Mouse (Mus musculus): ENCODE data around the gene Arfip1. TPM values are rescaled to one million over a fixed set of nuclear protein-coding genes. Genes with fewer than 3 reads are reported as not detected.
"Not testable (repeated sequence)": the region's sequence is repeated elsewhere in the genome, so short reads cannot be mapped to it uniquely, and the experiment has no call there.

The Arfip1 gene
- polyA plus RNA-seq, 1 experiment from 2014 or later = 38.5 TPM

DNA sequence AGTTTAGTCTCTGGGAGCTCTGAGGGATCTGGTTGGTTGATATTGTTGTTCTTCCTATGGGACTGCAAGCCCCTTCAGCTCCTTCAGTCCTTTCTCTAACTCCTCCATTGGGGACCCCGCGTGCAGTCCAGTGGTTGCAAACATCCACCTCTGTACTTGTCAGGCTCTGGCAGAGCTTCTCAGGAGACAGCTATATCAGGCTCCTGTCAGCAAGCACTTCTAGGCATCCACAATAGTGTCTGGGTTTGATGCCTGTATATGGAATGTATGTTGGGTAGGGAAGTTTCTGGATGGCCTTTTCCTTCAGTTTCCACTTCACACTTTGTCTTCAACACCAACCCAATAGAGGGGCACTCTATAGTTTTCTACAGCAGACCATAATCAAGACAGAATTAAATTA lies 19.5 kb downstream of the Arfip1 start:
- H3K9ac ChIP-seq (ENCODE audit: low read length); H3K4me1 ChIP-seq (ENCODE audit: control insufficient read depth, insufficient read depth, low read length); DNase-seq (ENCODE audit: low spot score); H3K9me3 ChIP-seq (ENCODE audit: control insufficient read depth, low read length); ATAC-seq (ENCODE audit: insufficient number of reproducible peaks, low FRiP score, low TSS enrichment, low read depth); H3K4me2 ChIP-seq (ENCODE audit: low read depth, severe bottlenecking); H3K27ac ChIP-seq (replicated peaks; ENCODE audit: low read depth, low read length); H3K36me3 ChIP-seq (ENCODE audit: control insufficient read depth, insufficient read depth, low read length); H3K4me3 ChIP-seq (ENCODE audit: low read depth, low read length); H3K27me3 ChIP-seq (ENCODE audit: control insufficient read depth, insufficient read depth, low read length): not testable (repeated sequence)
- WGBS = 92% methylated on average over 2 of the region's 2 CpGs

DNA sequence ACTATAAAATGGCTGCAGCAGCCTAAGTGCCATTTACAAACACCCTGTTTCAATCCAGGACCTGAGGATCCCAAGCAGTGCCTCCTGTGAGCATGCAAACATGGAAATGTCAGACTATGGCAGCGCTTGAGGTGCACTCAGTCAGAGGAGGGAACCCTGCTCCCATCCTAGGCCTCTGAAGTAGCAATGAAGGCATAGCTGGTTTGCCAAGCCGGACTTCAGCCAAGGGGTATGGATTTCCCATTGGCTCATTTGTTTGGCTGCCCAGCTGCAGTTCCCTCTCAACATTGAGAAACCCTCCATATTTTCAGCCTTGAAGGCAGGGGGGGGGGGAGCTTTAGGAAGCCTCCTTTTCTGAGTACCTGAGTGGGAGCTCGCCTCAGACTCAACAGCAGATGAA lies 24.1 kb downstream of the Arfip1 start:
- Histone ChIP-seq H3K9me3 (ENCODE audit: control insufficient read depth, low read length) (no peaks in the 10 kb centered on the region), H3K4me1 (ENCODE audit: control insufficient read depth, insufficient read depth, low read length) (no peaks in the 10 kb centered on the region), H3K36me3 (ENCODE audit: control insufficient read depth, insufficient read depth, low read length) (no peaks in the 10 kb centered on the region), H3K9ac (ENCODE audit: low read length) (no peak overlapping the region), H3K27me3 (ENCODE audit: control insufficient read depth, insufficient read depth, low read length) (no peaks in the 10 kb centered on the region), H3K4me2 (ENCODE audit: low read depth, severe bottlenecking) (no peak overlapping the region), H3K4me3 (ENCODE audit: low read depth, low read length) (no peak overlapping the region), H3K27ac (replicated peaks; ENCODE audit: low read depth, low read length) (no peak overlapping the region)
- no peak for ATAC-seq (ENCODE audit: insufficient number of reproducible peaks, low FRiP score, low TSS enrichment, low read depth)
- 94% methylated on average over 3 of the region's 3 CpGs for WGBS
- DNase-seq (ENCODE audit: low spot score) = no peak

DNA sequence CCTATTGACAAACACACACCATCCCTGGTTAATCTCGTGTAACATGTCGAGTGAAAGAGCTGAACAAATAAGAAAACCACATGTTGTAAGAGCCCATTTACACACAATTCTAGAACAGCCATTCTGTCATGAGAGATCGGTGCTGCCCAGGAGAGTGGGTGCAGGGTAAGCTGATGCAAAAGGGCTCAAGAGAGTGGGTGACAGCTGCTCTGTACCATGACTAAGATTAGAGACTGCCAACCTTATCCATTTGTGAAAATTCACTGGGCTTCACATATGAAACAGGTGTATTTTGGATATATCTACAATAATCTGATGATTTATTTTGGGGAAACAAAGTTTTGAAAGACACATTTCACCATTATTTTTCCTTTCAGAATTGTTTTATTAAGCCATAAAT lies 26.6 kb downstream of the Arfip1 start:
- Histone ChIP-seq H3K9ac (ENCODE audit: low read length) (no peak overlapping the region), H3K27ac (replicated peaks; ENCODE audit: low read depth, low read length) (no peak overlapping the region), H3K9me3 (ENCODE audit: control insufficient read depth, low read length) (no peaks in the 10 kb centered on the region), H3K36me3 (ENCODE audit: control insufficient read depth, insufficient read depth, low read length) (no peaks in the 10 kb centered on the region), H3K4me1 (ENCODE audit: control insufficient read depth, insufficient read depth, low read length) (no peaks in the 10 kb centered on the region), H3K27me3 (ENCODE audit: control insufficient read depth, insufficient read depth, low read length) (no peaks in the 10 kb centered on the region), H3K4me2 (ENCODE audit: low read depth, severe bottlenecking) (no peak overlapping the region), H3K4me3 (ENCODE audit: low read depth, low read length) (no peak overlapping the region)
- DNase-seq (ENCODE audit: low spot score) (no peak), ATAC-seq (ENCODE audit: insufficient number of reproducible peaks, low FRiP score, low TSS enrichment, low read depth) (no peak)
- 87% methylated on average over 3 of the region's 3 CpGs for WGBS

DNA sequence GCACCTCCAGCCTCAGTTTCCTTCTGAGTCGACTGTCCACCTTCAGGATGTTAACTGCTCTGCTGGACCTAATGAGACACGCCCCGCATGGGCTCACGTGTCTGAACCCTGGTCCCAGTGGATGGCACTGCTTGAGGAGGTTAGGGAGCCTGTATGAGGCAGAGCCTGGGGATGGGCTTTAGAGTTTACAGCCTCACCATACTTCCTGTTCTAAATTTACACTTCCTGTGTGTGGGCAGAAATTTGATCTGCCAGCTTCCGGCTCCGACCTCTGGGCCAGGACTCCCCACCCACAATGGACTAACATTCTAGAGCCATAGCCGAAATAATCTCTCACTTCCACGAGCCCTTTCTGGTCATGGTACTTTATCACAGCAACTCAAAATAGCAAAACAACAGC lies 35.2 kb downstream of the Arfip1 start:
- no peak overlapping the region for H3K27ac ChIP-seq (replicated peaks; ENCODE audit: low read depth, low read length)
- no peak for DNase-seq (ENCODE audit: low spot score)
- no peak for ATAC-seq (ENCODE audit: insufficient number of reproducible peaks, low FRiP score, low TSS enrichment, low read depth)
- H3K4me1 ChIP-seq (ENCODE audit: control insufficient read depth, insufficient read depth, low read length) = no peaks in the 10 kb centered on the region
- H3K4me3 ChIP-seq (ENCODE audit: low read depth, low read length) = no peak overlapping the region
- no peaks in the 10 kb centered on the region for H3K36me3 ChIP-seq (ENCODE audit: control insufficient read depth, insufficient read depth, low read length)
- H3K9ac ChIP-seq (ENCODE audit: low read length) = no peak overlapping the region
- no peak overlapping the region for H3K4me2 ChIP-seq (ENCODE audit: low read depth, severe bottlenecking)
- WGBS = 62% methylated on average over 8 of the region's 8 CpGs
- H3K27me3 ChIP-seq (ENCODE audit: control insufficient read depth, insufficient read depth, low read length) = no peaks in the 10 kb centered on the region
- H3K9me3 ChIP-seq (ENCODE audit: control insufficient read depth, low read length) = no peaks in the 10 kb centered on the region

DNA sequence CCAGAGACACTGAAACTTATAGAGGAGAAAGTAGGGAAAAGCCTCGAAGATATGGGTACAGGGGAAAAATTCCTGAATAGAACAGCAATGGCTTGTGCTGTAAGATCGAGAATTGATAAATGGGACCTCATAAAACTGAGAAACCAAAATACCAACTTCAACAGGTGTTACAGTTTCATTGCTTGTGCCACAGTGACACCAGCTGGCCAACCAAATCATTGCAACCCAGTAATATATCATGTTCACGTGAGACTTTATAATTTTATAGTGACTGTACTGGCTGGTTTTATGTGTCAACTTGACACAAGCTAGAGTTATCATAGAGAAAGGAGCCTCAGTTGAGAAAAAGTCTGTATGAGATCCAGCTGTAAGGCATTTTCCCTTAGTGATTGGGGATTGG lies 40.0 kb downstream of the Arfip1 start:
- H3K27ac ChIP-seq (replicated peaks; ENCODE audit: low read depth, low read length); H3K4me1 ChIP-seq (ENCODE audit: control insufficient read depth, insufficient read depth, low read length); H3K36me3 ChIP-seq (ENCODE audit: control insufficient read depth, insufficient read depth, low read length); H3K4me2 ChIP-seq (ENCODE audit: low read depth, severe bottlenecking); H3K9me3 ChIP-seq (ENCODE audit: control insufficient read depth, low read length); H3K4me3 ChIP-seq (ENCODE audit: low read depth, low read length); ATAC-seq (ENCODE audit: insufficient number of reproducible peaks, low FRiP score, low TSS enrichment, low read depth); H3K9ac ChIP-seq (ENCODE audit: low read length); H3K27me3 ChIP-seq (ENCODE audit: control insufficient read depth, insufficient read depth, low read length): not testable (repeated sequence)
- 17% methylated on average over 3 of the region's 3 CpGs for WGBS
- DNase-seq (ENCODE audit: low spot score) = peak; percentile 74

DNA sequence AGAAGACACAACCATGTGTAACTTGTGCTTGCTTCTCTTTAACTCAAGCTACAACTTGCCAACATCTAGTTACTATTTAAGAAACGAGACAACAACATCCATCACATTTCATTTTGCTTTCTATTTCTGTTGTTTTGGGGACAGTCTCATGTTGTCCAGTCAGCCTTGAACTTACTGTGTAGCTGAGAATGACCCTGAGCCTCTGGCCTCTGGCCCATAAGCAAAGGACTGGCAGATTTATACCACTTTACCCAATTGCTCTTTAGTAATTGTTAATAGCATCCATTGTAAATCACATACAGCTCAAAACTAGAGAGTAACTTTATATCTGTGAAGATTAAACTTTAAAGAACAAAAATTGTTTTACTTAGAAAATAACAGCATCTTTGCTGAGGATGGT lies 40.5 kb downstream of the Arfip1 start:
- no peaks in the 10 kb centered on the region for H3K4me1 ChIP-seq (ENCODE audit: control insufficient read depth, insufficient read depth, low read length)
- H3K9me3 ChIP-seq (ENCODE audit: control insufficient read depth, low read length) = no peaks in the 10 kb centered on the region
- no peak for ATAC-seq (ENCODE audit: insufficient number of reproducible peaks, low FRiP score, low TSS enrichment, low read depth)
- no peak overlapping the region for H3K9ac ChIP-seq (ENCODE audit: low read length)
- H3K36me3 ChIP-seq (ENCODE audit: control insufficient read depth, insufficient read depth, low read length) = no peaks in the 10 kb centered on the region
- H3K27me3 ChIP-seq (ENCODE audit: control insufficient read depth, insufficient read depth, low read length) = no peaks in the 10 kb centered on the region
- H3K27ac ChIP-seq (replicated peaks; ENCODE audit: low read depth, low read length) = no peak overlapping the region
- WGBS = 83% methylated on average over 1 of the region's 1 CpGs
- no peak overlapping the region for H3K4me2 ChIP-seq (ENCODE audit: low read depth, severe bottlenecking)
- no peak for DNase-seq (ENCODE audit: low spot score)
- H3K4me3 ChIP-seq (ENCODE audit: low read depth, low read length) = no peak overlapping the region

DNA sequence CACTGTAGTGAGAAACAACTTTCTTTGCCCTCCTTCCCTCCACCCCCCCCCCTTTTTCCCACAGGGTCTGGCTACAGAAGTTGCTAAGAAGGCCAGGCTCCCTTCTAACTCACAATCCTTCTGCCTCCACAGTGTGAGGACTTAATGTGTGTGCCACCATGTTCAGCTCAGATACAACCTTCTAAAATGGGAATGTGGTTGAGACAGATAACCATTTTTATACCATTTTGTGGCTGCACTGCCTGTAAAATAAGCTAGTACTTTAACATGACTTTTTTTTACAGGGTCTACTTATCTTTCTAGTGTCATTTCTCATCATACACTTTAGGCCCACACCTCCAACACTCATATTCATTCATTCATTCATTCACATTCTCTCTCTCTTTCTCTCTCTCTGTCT lies 41.8 kb downstream of the Arfip1 start:
- Histone ChIP-seq H3K9me3 (ENCODE audit: control insufficient read depth, low read length) (no peaks in the 10 kb centered on the region), H3K27me3 (ENCODE audit: control insufficient read depth, insufficient read depth, low read length) (no peaks in the 10 kb centered on the region), H3K4me1 (ENCODE audit: control insufficient read depth, insufficient read depth, low read length) (no peaks in the 10 kb centered on the region), H3K27ac (replicated peaks; ENCODE audit: low read depth, low read length) (no peak overlapping the region), H3K4me2 (ENCODE audit: low read depth, severe bottlenecking) (no peak overlapping the region), H3K9ac (ENCODE audit: low read length) (no peak overlapping the region), H3K4me3 (ENCODE audit: low read depth, low read length) (no peak overlapping the region), H3K36me3 (ENCODE audit: control insufficient read depth, insufficient read depth, low read length) (no peaks in the 10 kb centered on the region)
- DNase-seq (ENCODE audit: low spot score) (no peak), ATAC-seq (ENCODE audit: insufficient number of reproducible peaks, low FRiP score, low TSS enrichment, low read depth) (no peak)

DNA sequence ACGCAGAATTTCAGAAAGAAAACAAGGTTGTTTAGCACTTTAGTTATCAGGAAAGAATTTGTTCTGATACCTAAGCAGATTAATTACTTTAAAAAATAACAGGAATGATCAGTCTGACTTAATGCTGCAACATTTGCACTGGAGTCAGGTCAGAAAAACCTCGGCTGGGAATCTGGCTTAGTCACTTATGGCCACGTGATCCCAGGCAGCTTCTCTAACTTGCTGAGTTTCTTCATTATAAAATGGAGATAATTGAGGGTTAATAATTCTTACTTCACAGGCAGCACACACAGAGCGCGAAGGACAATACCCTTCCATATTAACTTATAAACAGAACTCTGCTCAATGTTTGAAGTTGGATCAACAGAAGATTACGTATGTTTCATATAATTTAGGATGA lies 45.4 kb downstream of the Arfip1 start:
- H3K27me3 ChIP-seq (ENCODE audit: control insufficient read depth, insufficient read depth, low read length) = no peaks in the 10 kb centered on the region
- H3K4me2 ChIP-seq (ENCODE audit: low read depth, severe bottlenecking) = no peak overlapping the region
- no peaks in the 10 kb centered on the region for H3K9me3 ChIP-seq (ENCODE audit: control insufficient read depth, low read length)
- 90% methylated on average over 6 of the region's 6 CpGs for WGBS
- no peaks in the 10 kb centered on the region for H3K36me3 ChIP-seq (ENCODE audit: control insufficient read depth, insufficient read depth, low read length)
- H3K4me1 ChIP-seq (ENCODE audit: control insufficient read depth, insufficient read depth, low read length) = no peaks in the 10 kb centered on the region
- H3K9ac ChIP-seq (ENCODE audit: low read length) = no peak overlapping the region
- DNase-seq (ENCODE audit: low spot score) (no peak), ATAC-seq (ENCODE audit: insufficient number of reproducible peaks, low FRiP score, low TSS enrichment, low read depth) (no peak)
- no peak overlapping the region for H3K27ac ChIP-seq (replicated peaks; ENCODE audit: low read depth, low read length)
- H3K4me3 ChIP-seq (ENCODE audit: low read depth, low read length) = no peak overlapping the region

DNA sequence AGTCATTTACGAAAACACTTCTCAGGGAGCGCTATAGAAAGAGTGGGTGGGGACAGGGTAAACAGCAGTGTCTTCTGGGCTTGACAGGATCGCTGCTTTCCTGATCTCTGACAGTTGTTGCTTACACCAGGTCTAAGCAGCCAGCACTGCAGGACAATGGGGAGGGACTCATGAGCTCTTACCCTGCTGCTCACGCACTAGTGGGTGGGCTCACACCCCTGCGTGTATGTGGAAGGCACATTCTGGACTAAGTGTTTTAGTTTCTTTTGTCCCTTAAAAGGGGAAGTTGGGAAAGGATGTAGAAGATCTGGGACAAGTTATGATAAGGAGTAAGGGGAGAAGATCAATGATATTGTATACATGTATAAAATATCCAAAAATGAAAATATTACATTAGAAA lies 49.2 kb downstream of the Arfip1 start:
- H3K27ac ChIP-seq (replicated peaks; ENCODE audit: low read depth, low read length) = no peak overlapping the region
- ATAC-seq (ENCODE audit: insufficient number of reproducible peaks, low FRiP score, low TSS enrichment, low read depth) = no peak
- H3K4me2 ChIP-seq (ENCODE audit: low read depth, severe bottlenecking) = no peak overlapping the region
- H3K4me3 ChIP-seq (ENCODE audit: low read depth, low read length) = no peak overlapping the region
- no peaks in the 10 kb centered on the region for H3K4me1 ChIP-seq (ENCODE audit: control insufficient read depth, insufficient read depth, low read length)
- H3K9ac ChIP-seq (ENCODE audit: low read length) = no peak overlapping the region
- 89% methylated on average over 5 of the region's 5 CpGs for WGBS
- no peaks in the 10 kb centered on the region for H3K27me3 ChIP-seq (ENCODE audit: control insufficient read depth, insufficient read depth, low read length)
- no peaks in the 10 kb centered on the region for H3K9me3 ChIP-seq (ENCODE audit: control insufficient read depth, low read length)
- no peak for DNase-seq (ENCODE audit: low spot score)
- no peaks in the 10 kb centered on the region for H3K36me3 ChIP-seq (ENCODE audit: control insufficient read depth, insufficient read depth, low read length)
